Mouse (Mus musculus) bone marrow, adult 2 months (tissue): ENCODE data around the gene Nsmce1. TPM values are rescaled to one million over a fixed set of nuclear protein-coding genes. Genes with fewer than 3 reads are reported as not detected.

Experiments used
- H3K27ac ChIP-seq: fragments of 200-500 bp; 2 replicates; pipeline ENCODE4 v1.5.1; 2012; ENCODE audit warnings: low read depth, mild to moderate bottlenecking, control low read depth, inconsistent platforms, low read length; ENCODE audit not compliant: control insufficient read depth, poor library complexity, insufficient read depth
- H3K4me1 ChIP-seq: fragments of 200-500 bp; 2 replicates; pipeline ENCODE4 v1.6.1; 2011; ENCODE audit warnings: low read length; ENCODE audit not compliant: control insufficient read depth, insufficient read depth
- H3K4me3 ChIP-seq: fragments of 200-500 bp; replicated peaks from 2 replicates; pipeline ENCODE3; 2011; ENCODE audit warnings: mild to moderate bottlenecking, low read depth, low read length, control low read depth; ENCODE audit not compliant: control insufficient read depth
- CTCF ChIP-seq: fragments of 200-500 bp; IDR thresholded peaks from 2 replicates; pipeline ENCODE4 v1.5.1; 2011; ENCODE audit warnings: low read length, control low read depth; ENCODE audit not compliant: control insufficient read depth, insufficient read depth
- POLR2A ChIP-seq: fragments of 200-500 bp; IDR thresholded peaks from 2 replicates; pipeline ENCODE4 v1.6.1; 2011; ENCODE audit warnings: low read depth, mild to moderate bottlenecking, control low read depth, low read length, borderline replicate concordance; ENCODE audit not compliant: control insufficient read depth
- WGBS: fragments of 180-500 bp; shearing (Covaris S2); methylation state at CpG from one replicate; pipeline ENCODE4 v1.1.7; 2018; 5-methylcytosine and 5-hydroxymethylcytosine counted together
- polyA plus RNA-seq: library from polyadenylated mRNA; stranded (reverse); fragments of >200 nt; gene quantifications from 2 replicates; pipeline ENCODE4 v1.2.4, GENCODE M21; 2011; ENCODE audit warnings: low replicate concordance; ENCODE audit not compliant: missing spikeins, insufficient read depth, insufficient read length

The Nsmce1 gene
- polyA plus RNA-seq, 1 experiment: 49.6 TPM

DNA sequence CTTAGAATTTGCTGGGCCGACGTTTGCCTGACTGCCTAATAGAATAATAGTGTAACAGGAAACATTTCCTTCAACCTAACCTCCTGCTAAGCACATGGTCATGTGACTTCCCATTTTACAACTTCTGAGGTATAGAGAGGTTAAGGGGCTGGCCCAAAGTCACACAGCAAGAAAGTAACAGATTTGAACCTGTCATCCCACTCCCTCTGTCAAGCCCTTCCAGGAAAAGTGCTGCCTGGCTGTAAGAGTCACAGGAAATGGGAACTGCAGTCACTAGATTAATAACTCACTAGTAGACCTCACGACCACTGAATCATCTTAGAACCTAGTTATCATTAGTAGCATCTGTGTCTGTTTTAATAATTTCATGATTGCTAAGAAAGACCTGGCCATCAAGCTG, 68.3 kb downstream of the Nsmce1 start:
- Histone ChIP-seq H3K27ac (no peak overlapping the region), H3K4me1 (no peaks in the 10 kb centered on the region), H3K4me3 (no peak overlapping the region)
- WGBS: 15% methylated on average over 3 of the region's 3 CpGs
- TF ChIP-seq CTCF: no peak
- no peak for TF ChIP-seq POLR2A

DNA sequence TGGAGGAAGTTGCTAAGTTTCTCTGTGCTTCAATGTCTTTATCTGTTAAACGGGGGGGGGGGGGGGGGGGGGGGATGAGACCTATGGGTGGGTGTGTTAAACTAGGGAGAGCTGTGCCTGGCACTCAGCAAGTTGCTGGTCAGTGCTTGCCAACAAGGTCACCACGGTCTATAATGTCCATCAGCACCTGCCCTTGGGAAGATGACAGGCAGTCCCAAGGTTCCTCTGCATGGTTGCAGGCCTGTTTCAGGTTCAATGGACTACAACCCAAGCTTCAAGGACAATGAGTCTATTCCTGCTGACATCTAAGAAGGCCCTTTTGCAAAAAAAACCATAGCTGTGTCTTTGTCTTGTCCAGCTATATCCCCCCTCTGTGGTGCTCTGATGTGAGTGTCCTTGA, 69.5 kb downstream of the Nsmce1 start:
- no peak overlapping the region for H3K27ac ChIP-seq
- H3K4me1 ChIP-seq: no peaks in the 10 kb centered on the region
- 53% methylated on average over 2 of the region's 2 CpGs for WGBS

GRCm38 (mm10) chr7:125420190-125420589, 71.2 kb downstream of the Nsmce1 start:
- Histone ChIP-seq H3K27ac (no peak overlapping the region), H3K4me3 (no peak overlapping the region), H3K4me1 (no peaks in the 10 kb centered on the region)
- WGBS: 67% methylated on average over 2 of the region's 2 CpGs
- TF ChIP-seq CTCF: peak; percentile 70
- TF ChIP-seq POLR2A: no peak

More for the DNA sequence above, 69.5 kb downstream of the Nsmce1 start:
- TF ChIP-seq CTCF: no peak
- TF ChIP-seq POLR2A: no peak
- H3K4me3 ChIP-seq: no peak overlapping the region

- WGBS: 41% methylated on average over 3 of the region's 3 CpGs
- Histone ChIP-seq H3K4me1 (no peaks in the 10 kb centered on the region), H3K4me3 (no peak overlapping the region), H3K27ac (no peak overlapping the region)
- no peak for TF ChIP-seq CTCF
- TF ChIP-seq POLR2A: no peak
Observed at GRCm38 (mm10) chr7:125418413-125418812, 73.0 kb downstream of the Nsmce1 start.

Other genes starting within 250 kb of the Nsmce1 start
- 1.5 and 2.5 TPM in 2 replicates for gene Kdm8, start 46.9 kb downstream of the Nsmce1 start, polyA plus RNA-seq
- gene Il4ra, start 60.5 kb upstream of the Nsmce1 start, polyA plus RNA-seq: 10.9 and 23.0 TPM in 2 replicates
- gene Il21r, start 111.8 kb upstream of the Nsmce1 start, polyA plus RNA-seq: 21.8 and 39.9 TPM in 2 replicates
- gene Gtf3c1, start 216.2 kb upstream of the Nsmce1 start, polyA plus RNA-seq: 9.1 and 17.6 TPM in 2 replicates
- gene D430042O09Rik, start 216.3 kb upstream of the Nsmce1 start, polyA plus RNA-seq: 4.0 and 9.2 TPM in 2 replicates